In genomic region chr13:73467034-73467420, GRCm38 (mm10) we compare ENCODE assay signal across 8 mouse cellular contexts. TPM values are rescaled to one million over a fixed set of nuclear protein-coding genes. Genes with fewer than 3 reads are reported as not detected.
A peak's percentile ranks its signal among the peaks of the same experiment; 100 is the strongest.
DNase-seq lines count a peak whose midpoint lies in the region; ATAC-seq lines count a peak whose summit lies in the region.

Gene Lpcat1, plus strand, starts transcription at chr13:73467197.

- no peaks in the 10 kb centered on the region for H3K27me3 ChIP-seq in hindbrain, embryonic 13.5 days

- peak; percentile 83 for DNase-seq in T-cell, adult 2 months (ENCODE audit: low spot score)
- peak; percentile 94 to 97 for DNase-seq in cerebellum, postnatal 25 days
- DNase-seq in frontal cortex, postnatal 25 days (ENCODE audit: low spot score in 2 of 2) = peak; percentile 66 to 80
- DNase-seq in layer of hippocampus, postnatal 25 days (ENCODE audit: extremely low spot score in 1 of 2, low spot score in 1 of 2) = peak; percentile 74 to 82
- DNase-seq in lung, postnatal 14 days = peak; percentile 92
- peak; percentile 88 for DNase-seq in ovary, postnatal 36 days (ENCODE audit: low spot score)
- DNase-seq in thymus, postnatal 14 days = peak; percentile 91

- ATAC-seq in hindbrain, embryonic 13.5 days (ENCODE audit: low FRiP score) = peak; percentile 96

- under 1% methylated on average over 34 of the region's 35 CpGs for WGBS in hindbrain, embryonic 13.5 days

- peak within 1 kb of the TSS; percentile 98 for H3K27ac ChIP-seq in hindbrain, embryonic 13.5 days

- peak within 1 kb of the TSS; percentile 89 for H3K4me2 ChIP-seq in hindbrain, embryonic 13.5 days

- peak within 1 kb of the TSS; percentile 98 for H3K9ac ChIP-seq in hindbrain, embryonic 13.5 days

- H3K4me3 ChIP-seq in hindbrain, embryonic 13.5 days = peak within 1 kb of the TSS; percentile 87

- no peaks in the 10 kb centered on the region for H3K36me3 ChIP-seq in hindbrain, embryonic 13.5 days

- H3K9me3 ChIP-seq in hindbrain, embryonic 13.5 days = no peaks in the 10 kb centered on the region

- H3K4me1 ChIP-seq in hindbrain, embryonic 13.5 days (replicated peaks) = peaks cover 46% of the 10 kb centered on the region

RNA-seq across cellular contexts. Expression of gene Lpcat1, which starts in this region (rescaled TPM):
- polyA plus RNA-seq in hindbrain, embryonic 13.5 days (2015; fragmentation: Nextera tagmentation; extraction: Ambion mirVana) = 57.0 and 59.6 TPM in 2 replicates
- 10 to 100 TPM; 37.6 to 42.4 TPM for total RNA-seq in layer of hippocampus, postnatal 25 days (2021)

Comparison
In these comparisons a context has a peak if more than half of its experiments do, and no peak if none do; other contexts are left out.
1. Peak in every context shown above with its lines: DNase-seq, ATAC-seq, H3K4me3 ChIP-seq and H3K27ac ChIP-seq.